Mouse (Mus musculus): ENCODE results near the gene Phyhd1.

Phyhd1 gene

DNA sequence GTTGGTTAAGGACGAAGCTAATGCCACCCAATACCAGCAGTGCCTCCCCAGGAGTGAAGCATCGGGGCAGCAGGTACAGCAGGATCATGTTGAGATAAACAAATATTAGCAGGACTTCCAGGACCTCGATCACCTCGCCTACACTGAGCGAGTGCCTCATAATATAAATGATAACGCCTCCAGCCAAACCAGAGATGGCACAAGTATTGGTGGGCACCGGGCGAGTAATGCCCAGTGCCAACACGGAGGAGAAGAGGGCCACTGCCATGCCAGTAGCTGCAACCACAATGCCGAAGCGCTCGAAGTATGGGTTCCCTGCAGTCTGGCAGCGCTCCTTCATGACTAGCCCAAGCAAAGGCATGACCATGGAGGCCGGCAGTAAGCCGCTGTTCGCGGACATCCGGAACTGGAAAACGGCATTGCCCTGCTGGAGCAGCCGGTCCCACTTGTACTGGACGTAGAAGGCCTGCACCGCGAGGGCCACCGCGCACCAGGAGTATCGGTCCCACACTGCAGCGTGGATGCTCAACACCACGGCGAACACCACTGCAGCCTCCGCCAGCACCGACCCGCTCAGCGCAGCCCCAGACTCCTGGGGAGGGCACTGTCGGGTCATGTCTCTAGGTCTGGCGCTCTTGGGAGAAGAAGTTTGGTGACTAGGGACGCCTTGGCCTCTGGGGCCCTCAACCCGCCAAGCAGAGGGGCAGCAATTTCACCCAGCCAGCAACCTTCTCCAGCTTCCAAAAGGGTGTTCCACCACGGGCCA, 19.6 kb downstream of the Phyhd1 start:
- DNase-seq (ENCODE audit: low spot score in 2 of 2): no peak

DNA sequence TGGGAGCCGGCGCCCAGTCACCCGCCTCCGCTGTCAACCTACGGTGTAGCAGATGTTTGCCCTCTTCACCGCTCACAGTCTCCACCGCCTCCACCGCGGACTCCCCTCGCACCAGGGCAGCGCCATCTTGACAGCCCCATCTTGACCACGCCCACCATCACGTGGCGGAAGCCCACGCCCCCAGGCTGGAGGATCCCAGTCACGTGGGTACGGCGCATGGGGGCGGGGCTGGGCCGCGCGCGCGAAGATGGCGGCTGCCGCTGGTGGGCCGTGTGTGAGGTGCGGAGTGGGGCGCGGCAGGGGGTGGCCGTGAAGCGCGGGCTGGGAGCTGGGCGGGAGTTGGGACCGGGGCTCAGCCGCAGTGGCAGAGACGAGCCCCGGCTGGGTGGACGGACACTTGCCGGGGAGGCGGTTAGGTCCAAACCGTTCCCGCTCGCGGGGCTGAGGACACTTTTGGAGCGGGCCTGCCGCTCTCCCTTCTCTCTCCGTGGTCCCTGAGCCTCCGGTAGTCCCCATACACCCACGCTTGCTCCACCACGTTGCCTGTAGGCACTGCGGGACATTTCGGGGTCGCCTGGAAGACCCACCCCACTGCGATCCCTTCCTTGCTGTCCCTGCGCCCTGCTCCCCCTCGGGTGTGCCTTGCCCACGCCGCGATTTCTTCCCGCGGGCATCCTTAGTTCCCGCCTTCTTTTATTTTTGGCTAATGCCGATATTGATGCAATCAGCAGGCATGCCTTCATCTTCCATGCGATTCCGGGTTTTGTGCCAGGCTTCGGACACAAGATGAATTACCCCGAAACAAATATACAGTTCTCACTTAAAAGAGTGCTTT, 20.4 kb downstream of the Phyhd1 start, which contains the start of the genes Dolk and Nup188:
Gene Dolk (minus strand): TSS at position 143 of the 835 bp plus-strand sequence.
Gene Nup188 (plus strand): TSS at position 206 of the 835 bp plus-strand sequence.
- peak; percentile 95 to 96 for DNase-seq (ENCODE audit: low spot score in 2 of 2)

DNA sequence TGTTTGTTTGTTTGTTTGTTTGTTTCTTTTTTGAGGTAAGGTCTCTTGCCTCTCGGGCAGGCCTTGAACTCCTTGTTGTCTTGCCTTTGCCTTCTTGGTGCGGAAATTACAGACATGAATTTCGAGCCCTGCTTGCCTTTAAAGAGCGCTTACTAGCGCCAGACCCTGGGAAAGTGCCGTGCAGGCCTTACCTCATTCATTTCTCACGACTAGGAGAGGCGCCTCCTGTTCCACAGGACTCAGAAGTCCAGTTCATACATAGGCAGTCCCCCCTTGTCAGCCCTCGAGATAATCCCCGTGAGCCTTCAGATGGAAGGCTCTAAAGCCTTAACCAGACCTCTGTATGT, 21.0 kb downstream of the Phyhd1 start:
- DNase-seq (ENCODE audit: low spot score in 2 of 2): no peak

DNA sequence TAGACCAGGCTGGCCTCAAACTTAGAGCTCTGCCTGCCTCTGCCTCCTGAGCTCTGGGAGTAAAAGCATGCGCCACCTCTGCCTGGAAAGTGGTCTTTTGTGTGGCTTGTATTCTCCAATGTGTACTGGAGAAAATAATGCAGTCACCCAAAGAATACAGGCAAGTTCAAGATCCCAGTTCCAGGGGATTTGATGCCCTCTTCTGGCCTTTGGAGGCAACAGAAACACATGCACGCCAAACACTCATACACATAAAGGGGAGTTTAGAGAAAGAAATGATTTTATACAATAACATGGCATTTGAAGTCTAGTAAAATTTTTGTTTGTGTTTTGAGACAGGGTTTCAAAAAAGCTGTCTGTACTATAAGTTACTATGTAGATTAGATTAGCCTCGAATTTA, 33.5 kb downstream of the Phyhd1 start:
- DNase-seq (ENCODE audit: low spot score in 2 of 2): no peak

DNA sequence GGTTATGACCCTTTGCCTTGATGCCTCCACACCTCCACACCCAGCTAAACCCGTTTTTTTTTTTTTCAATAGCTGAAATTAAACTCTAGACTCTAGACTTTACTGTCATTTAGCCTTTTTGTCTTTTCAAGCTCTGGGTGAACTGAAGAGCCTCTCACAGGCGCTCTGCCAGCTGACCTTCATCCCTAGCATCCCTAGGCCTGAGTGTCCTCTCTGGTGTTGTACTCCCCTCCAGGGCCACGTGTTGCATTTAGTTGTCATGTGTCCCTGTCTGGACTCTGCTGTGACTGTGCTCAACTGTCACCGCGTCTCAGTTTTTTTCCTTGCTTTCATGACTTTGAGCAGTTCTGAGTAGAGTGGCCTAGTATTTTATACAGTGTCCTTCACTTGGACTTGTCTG, 34.0 kb downstream of the Phyhd1 start:
- DNase-seq (ENCODE audit: low spot score in 2 of 2): no peak

DNA sequence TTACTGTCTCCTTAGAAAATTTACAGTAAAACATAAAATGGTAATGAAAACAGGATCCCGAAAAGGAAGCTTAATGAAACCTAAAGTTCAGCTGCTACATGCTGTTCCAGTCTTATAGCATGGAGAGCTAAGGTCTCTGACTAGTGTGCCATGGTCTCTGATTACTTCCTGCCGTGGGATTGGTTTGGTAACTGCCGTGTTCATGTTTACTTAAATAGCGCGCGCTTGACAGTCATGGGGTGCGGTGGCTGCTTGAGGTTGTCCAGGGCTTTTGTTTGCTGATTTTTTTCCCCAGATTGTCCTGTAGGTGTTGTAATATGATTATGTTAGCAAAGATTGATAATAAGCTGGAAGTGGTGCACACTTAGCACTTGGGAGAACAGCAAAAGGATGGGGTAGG, 40.1 kb downstream of the Phyhd1 start:
- no peak for DNase-seq (ENCODE audit: low spot score in 2 of 2)

DNA sequence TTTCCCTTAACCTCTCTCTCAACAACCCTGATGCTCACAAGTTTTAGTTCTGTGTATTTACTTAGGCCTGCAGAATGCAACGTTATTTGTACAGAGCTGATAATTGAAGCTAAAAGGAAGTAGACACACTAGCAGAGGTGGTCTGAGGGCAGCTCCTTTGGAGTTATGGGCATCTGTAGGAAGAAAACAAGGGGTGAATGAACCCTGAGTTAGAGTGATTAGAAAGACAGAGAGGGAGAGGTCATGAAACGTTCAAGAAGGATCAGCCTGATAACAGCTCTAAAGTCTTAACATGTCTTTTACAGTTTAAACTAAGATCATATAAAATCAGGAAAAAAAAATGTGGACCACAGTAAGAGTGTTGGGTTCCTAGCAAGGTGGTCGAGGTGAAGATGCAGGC, 43.3 kb downstream of the Phyhd1 start:
- no peak for DNase-seq (ENCODE audit: low spot score in 2 of 2)

DNA sequence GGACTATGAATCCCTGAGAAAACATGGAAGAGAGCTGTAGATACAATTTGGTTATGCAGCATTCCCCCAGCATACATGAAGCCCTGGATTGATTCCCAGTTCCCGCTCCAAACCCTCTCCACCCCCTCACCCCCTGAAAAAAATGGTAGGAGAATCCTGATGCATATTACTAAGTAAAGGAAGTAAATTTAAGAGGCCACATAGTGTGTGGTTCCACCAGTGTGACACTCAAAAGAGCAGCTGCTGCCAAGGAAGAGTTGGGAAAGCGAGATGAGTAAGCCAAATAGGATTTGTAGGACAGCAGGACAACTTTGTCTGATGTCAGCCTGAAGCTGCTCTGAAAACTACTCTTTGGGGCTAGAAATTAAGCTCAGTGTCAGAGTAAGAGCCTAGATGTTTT, 45.5 kb downstream of the Phyhd1 start:
- DNase-seq (ENCODE audit: low spot score in 2 of 2): no peak

DNA sequence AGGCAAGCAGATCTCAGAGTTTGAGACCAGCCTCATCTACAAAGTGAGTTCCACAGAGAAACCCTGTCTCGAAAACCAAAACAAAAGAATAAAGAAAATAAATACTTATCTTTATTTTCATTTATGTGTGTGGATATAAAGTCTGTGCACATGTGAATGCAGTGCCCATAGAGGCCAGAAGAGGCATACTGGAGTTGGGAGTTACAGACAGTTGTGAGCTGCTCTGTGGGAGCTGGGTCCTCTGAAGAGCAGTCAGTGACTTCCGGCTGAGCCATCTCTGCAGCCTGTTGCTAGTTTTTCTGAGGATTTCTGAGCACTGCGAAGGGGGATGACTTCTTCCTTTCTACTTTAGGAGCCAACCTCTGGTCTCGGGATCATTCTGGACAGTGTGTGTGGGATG, 50.1 kb downstream of the Phyhd1 start:
- no peak for DNase-seq (ENCODE audit: low spot score in 2 of 2)

DNA sequence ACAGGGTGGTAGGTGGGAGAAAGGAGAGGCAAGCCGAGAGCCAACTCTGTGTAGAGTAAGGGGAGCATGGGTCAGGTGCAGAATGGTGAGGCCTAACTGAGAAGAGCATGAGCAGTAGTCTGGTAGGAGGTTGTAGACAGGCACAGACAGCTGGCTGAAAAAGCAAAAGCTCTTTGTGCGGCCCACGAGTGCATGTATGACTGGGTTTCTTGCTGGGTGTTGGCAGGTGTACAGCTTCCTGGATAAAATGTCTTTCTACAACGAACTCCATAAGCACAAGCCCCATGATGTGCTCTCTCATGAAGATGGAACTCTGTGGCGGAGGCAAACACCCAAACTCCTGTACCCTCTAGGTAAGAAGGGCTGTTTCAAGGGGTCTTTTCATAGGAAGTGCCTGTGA, 51.0 kb downstream of the Phyhd1 start:
- no peak for DNase-seq (ENCODE audit: low spot score in 2 of 2)

DNA sequence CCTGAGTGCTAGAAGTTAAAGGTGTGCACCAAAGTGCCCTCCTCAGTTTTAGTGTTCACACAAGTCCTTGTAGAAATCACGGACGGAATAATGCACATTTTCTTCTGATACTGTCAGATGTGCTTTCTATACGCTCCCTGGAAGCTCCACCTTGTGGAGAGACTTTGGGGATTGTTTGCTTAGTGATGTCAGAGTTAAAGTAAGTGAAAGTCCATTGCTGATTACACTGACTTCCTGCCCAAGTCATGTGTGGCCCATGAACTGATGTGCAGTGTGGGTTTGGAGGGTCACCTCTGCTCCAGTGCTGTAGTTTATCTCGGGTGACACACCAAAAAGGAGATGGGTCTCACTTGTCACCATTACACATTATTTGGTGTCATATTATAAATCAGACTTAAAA, 53.3 kb downstream of the Phyhd1 start:
- DNase-seq (ENCODE audit: low spot score in 2 of 2): no peak

DNA sequence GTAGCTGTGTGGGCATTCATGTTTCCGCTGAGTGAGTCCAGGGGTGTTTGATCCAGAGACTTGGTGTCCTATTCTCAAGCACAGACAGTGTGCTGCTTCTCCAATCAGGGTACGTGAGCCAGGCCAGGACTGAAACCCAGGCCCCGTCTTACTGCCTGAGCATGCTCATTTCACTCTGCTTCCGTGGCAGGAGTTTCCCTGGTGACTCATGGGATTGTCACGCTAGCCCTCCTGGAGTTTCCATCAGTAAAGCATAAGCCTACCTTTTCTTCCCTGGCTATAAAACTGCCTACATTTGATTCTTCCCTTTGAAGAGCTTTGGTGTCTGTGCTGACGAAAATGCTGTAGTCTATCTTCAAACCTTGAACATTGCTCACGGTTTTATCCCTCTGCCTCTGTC, 57.1 kb downstream of the Phyhd1 start:
- no peak for DNase-seq (ENCODE audit: low spot score in 2 of 2)

DNA sequence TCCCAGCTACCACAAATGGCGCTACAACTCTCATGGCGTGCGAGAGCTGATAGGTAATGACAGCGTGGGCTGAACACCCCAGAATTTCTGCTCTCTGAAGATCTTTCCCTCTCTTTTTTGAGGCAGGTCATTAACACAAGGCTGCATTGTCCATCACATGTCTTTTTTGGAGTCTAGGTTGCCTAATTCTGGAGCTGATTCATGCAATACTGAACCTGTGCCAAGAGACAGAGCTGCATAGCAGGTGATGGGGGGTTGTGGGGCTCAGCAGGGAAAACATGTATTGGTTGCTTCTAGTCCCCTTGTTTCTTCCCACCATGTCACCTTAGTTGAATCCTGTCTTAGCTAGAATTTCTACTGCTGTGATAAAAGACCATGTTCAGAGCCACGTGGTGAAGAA, 59.3 kb downstream of the Phyhd1 start:
- no peak for DNase-seq (ENCODE audit: low spot score in 2 of 2)

DNA sequence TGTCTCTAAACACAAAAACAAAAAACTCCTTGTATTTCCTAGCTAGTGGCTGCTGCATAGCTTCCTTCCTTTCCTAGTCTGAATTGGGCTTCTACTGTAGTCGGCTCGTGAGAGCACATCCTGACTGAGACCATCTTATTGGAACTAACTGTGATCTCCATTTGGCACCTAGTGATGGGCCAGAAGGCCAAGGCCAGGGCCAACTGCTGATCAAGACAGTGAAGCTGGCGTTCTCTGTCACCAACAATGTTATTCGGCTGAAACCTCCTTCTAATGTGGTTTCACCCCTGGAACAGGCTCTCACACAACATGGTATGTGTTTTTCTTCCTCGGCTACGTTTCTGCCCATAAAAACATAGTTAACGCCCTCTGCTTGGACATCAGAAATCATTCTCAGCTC, 61.3 kb downstream of the Phyhd1 start:
- DNase-seq (ENCODE audit: low spot score in 2 of 2): no peak

DNA sequence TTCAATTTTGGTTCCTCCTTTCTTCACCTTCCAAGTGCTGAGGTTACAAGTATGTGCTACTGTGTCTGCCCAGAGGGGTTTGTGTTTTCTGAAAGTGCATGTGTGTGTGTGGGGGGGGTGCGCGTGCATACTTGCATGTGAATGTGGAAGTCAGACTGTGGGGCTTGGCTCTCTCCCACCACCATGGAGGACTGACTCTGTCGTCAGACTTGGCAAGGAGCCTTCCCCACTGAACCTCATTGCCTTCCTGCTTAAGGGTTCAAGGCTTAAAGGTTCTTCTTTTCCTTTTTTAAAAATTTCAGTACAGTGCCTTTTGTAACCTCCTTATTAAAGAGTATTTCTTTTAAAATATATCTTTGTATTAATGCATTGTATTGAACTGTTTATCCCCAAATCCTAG, 62.8 kb downstream of the Phyhd1 start:
- no peak for DNase-seq (ENCODE audit: low spot score in 2 of 2)
